Comparison of ENCODE assay signal across 17 mouse cellular contexts in genomic region chr12:44355116-44355515, GRCm38 (mm10). TPM values are rescaled to one million over a fixed set of nuclear protein-coding genes. Genes with fewer than 3 reads are reported as not detected.
"Had no signal": no experiment of that assay in that cellular context is flagged by ENCODE, and none has a peak within 500 bp of the region (broad histone marks: within the 10 kb centered on the region; RNA-seq: fewer than 3 reads in every experiment).

No protein-coding gene starts in this region.

- H3K4me3 ChIP-seq: kidney, embryonic 15.5 days; left cerebral cortex, adult 2 months; liver, embryonic 13.5 days; midbrain, embryonic 12.5 days; midbrain, embryonic 15.5 days; neural tube, embryonic 12.5 days; neural tube, embryonic 15.5 days had no signal

- DNase-seq: kidney, postnatal 10 days; kidney, postnatal 36 days; layer of hippocampus, postnatal 36 days; liver, embryonic 13.5 days; lung, adult 2 months; lung, postnatal 14 days; lung, postnatal 4 days; thymus, adult 18-20 months; thymus, postnatal 36 days had no signal

- H3K4me1 ChIP-seq: kidney, embryonic 15.5 days; liver, embryonic 13.5 days; midbrain, embryonic 15.5 days; neural tube, embryonic 12.5 days had no signal

- H3K27ac ChIP-seq: kidney, embryonic 15.5 days; left cerebral cortex, adult 2 months; liver, embryonic 13.5 days; midbrain, embryonic 12.5 days; midbrain, embryonic 15.5 days; neural tube, embryonic 12.5 days; neural tube, embryonic 15.5 days had no signal

- ATAC-seq: midbrain, embryonic 15.5 days had no signal

RNA-seq across cellular contexts. Expression of gene Nrcam, which starts 26.4 kb away (rescaled TPM):
- total RNA-seq: liver, adult 2 months; megakaryocyte, adult 5-6 weeks had no signal
- polyA plus RNA-seq: liver, adult 2 months had no signal
